Mouse (Mus musculus) stomach, embryonic 14.5 days (tissue): ENCODE measurements around the gene Gm10491. TPM values are rescaled to one million over a fixed set of nuclear protein-coding genes. Genes with fewer than 3 reads are reported as not detected.
A peak's percentile ranks its signal among the peaks of the same experiment; 100 is the strongest.

Experiments
- ATAC-seq: fragments of 200-750 bp; cut with Nextera tagmentation; 2 replicates; pipeline ENCODE4 v1.8.0; 2017; ENCODE audit warnings: low read depth, moderate TSS enrichment; ENCODE audit not compliant: insufficient number of reproducible peaks, insufficient read depth, low FRiP score
- H3K27ac ChIP-seq: fragments of 300-500 bp; sonication (generic); 2 replicates; pipeline ENCODE4 v1.5.1; 2014; ENCODE audit warnings: mild to moderate bottlenecking, low read length, moderate library complexity, mixed read lengths
- H3K27me3 ChIP-seq: fragments of 300-500 bp; sonication (generic); 2 replicates; pipeline ENCODE4 v1.6.1; 2014; ENCODE audit warnings: low read length, control low read depth, mixed read lengths; ENCODE audit not compliant: control insufficient read depth, insufficient read depth
- H3K36me3 ChIP-seq: fragments of 300-500 bp; sonication (generic); 2 replicates; pipeline ENCODE4 v1.6.1; 2014; ENCODE audit warnings: mild to moderate bottlenecking, control low read depth, low read length, moderate library complexity, mixed read lengths; ENCODE audit not compliant: control insufficient read depth, insufficient read depth
- H3K4me1 ChIP-seq: fragments of 300-500 bp; sonication (generic); 2 replicates; pipeline ENCODE4 v1.6.1; 2014; ENCODE audit warnings: low read length, control low read depth, mixed read lengths; ENCODE audit not compliant: control insufficient read depth, insufficient read depth
- H3K4me2 ChIP-seq: fragments of 300-500 bp; sonication (generic); replicated peaks from 2 replicates; pipeline ENCODE4 v1.6.1; 2014; ENCODE audit warnings: low read depth, low read length, control low read depth
- H3K4me3 ChIP-seq: fragments of 300-500 bp; sonication (generic); 2 replicates; pipeline ENCODE4 v1.5.1; 2014; ENCODE audit warnings: low read depth, low read length, control low read depth
- H3K9ac ChIP-seq: fragments of 300-500 bp; sonication (generic); replicated peaks from 2 replicates; pipeline ENCODE4 v1.6.1; 2014; ENCODE audit warnings: low read depth, mild to moderate bottlenecking, control low read depth, low read length, moderate library complexity, mixed read lengths
- H3K9me3 ChIP-seq: fragments of 300-500 bp; sonication (generic); 2 replicates; pipeline ENCODE4 v1.6.1; 2016; ENCODE audit warnings: low read depth, low read length, control low read depth; ENCODE audit not compliant: control insufficient read depth
- WGBS: fragments of 180-500 bp; shearing (Covaris S2); extraction: QIAGEN DNeasy Blood & Tissue Kit; methylation state at CpG from one replicate; pipeline ENCODE4 v1.1.7; 2014; 5-methylcytosine and 5-hydroxymethylcytosine counted together
- polyA plus RNA-seq: library from polyadenylated mRNA; unstranded; fragments of >200 nt; fragmentation: Nextera tagmentation; extraction: Ambion mirVana; gene quantifications from 2 replicates; pipeline ENCODE4 v1.2.1, GENCODE M21; 2014

Gm10491 gene
- polyA plus RNA-seq, 1 experiment from 2014 or later, result not detected

- 52% methylated on average over 2 of the region's 2 CpGs for WGBS
- Histone ChIP-seq H3K36me3 (peaks cover 8% of the 10 kb centered on the region), H3K9ac (no peak overlapping the region), H3K4me3 (no peak overlapping the region), H3K4me2 (no peak overlapping the region), H3K4me1 (no peaks in the 10 kb centered on the region), H3K27ac (no peak overlapping the region), H3K27me3 (no peaks in the 10 kb centered on the region), H3K9me3 (no peaks in the 10 kb centered on the region)
- ATAC-seq, result no peak
These were observed 39.1 kb downstream of the Gm10491 start for GRCm38 (mm10) chrX:7868506-7868905.

- Histone ChIP-seq H3K36me3 (peaks cover 6% of the 10 kb centered on the region), H3K27ac (no peak overlapping the region), H3K9ac (no peak overlapping the region), H3K4me2 (no peak overlapping the region), H3K27me3 (no peaks in the 10 kb centered on the region), H3K4me1 (no peaks in the 10 kb centered on the region), H3K9me3 (no peaks in the 10 kb centered on the region), H3K4me3 (no peak overlapping the region)
- ATAC-seq, result no peak
- WGBS, result 91% methylated on average over 1 of the region's 1 CpGs
These were observed 40.5 kb downstream of the Gm10491 start for GRCm38 (mm10) chrX:7867141-7867540.

- WGBS, result 49% methylated on average over 2 of the region's 2 CpGs
- ATAC-seq, result peak; percentile 37; the same call in 1 of the 2 replicates
- Histone ChIP-seq H3K36me3 (peaks cover 6% of the 10 kb centered on the region), H3K27ac (no peak overlapping the region), H3K4me2 (no peak overlapping the region), H3K4me1 (no peaks in the 10 kb centered on the region), H3K9me3 (no peaks in the 10 kb centered on the region), H3K27me3 (no peaks in the 10 kb centered on the region), H3K4me3 (no peak overlapping the region), H3K9ac (no peak overlapping the region)
These were observed 41.8 kb downstream of the Gm10491 start for GRCm38 (mm10) chrX:7865786-7866185.

- Histone ChIP-seq H3K27me3 (no peaks in the 10 kb centered on the region), H3K4me3 (no peak overlapping the region), H3K4me1 (no peaks in the 10 kb centered on the region), H3K27ac (no peak overlapping the region), H3K4me2 (no peak overlapping the region), H3K9ac (no peak overlapping the region), H3K9me3 (no peaks in the 10 kb centered on the region), H3K36me3 (peaks cover 6% of the 10 kb centered on the region)
- no peak for ATAC-seq
- WGBS, result 78% methylated on average over 2 of the region's 2 CpGs
These were observed 42.3 kb downstream of the Gm10491 start for GRCm38 (mm10) chrX:7865343-7865742.

GRCm38 (mm10) chrX:7864551-7864950, 43.1 kb downstream of the Gm10491 start:
- WGBS, result 76% methylated on average over 3 of the region's 3 CpGs
- Histone ChIP-seq H3K4me1 (no peaks in the 10 kb centered on the region), H3K27me3 (no peaks in the 10 kb centered on the region), H3K27ac (no peak overlapping the region), H3K4me2 (no peak overlapping the region), H3K9ac (no peak overlapping the region), H3K36me3 (peaks cover 6% of the 10 kb centered on the region), H3K9me3 (no peaks in the 10 kb centered on the region), H3K4me3 (no peak overlapping the region)
- ATAC-seq, result no peak

GRCm38 (mm10) chrX:7863181-7863580, 44.5 kb downstream of the Gm10491 start:
- Histone ChIP-seq H3K4me3 (no peak overlapping the region), H3K4me1 (no peaks in the 10 kb centered on the region), H3K4me2 (no peak overlapping the region), H3K27me3 (no peaks in the 10 kb centered on the region), H3K9me3 (no peaks in the 10 kb centered on the region), H3K36me3 (peaks cover 6% of the 10 kb centered on the region), H3K27ac (no peak overlapping the region), H3K9ac (no peak overlapping the region)
- ATAC-seq, result no peak
- WGBS, result 83% methylated on average over 1 of the region's 1 CpGs

GRCm38 (mm10) chrX:7859191-7859753, 48.4 kb downstream of the Gm10491 start:
- WGBS, result 80% methylated on average over 3 of the region's 3 CpGs
- Histone ChIP-seq H3K4me3 (no peak overlapping the region), H3K9me3 (no peaks in the 10 kb centered on the region), H3K4me2 (no peak overlapping the region), H3K9ac (no peak overlapping the region), H3K36me3 (no peaks in the 10 kb centered on the region), H3K27ac (no peak overlapping the region), H3K4me1 (no peaks in the 10 kb centered on the region), H3K27me3 (no peaks in the 10 kb centered on the region)
- no peak for ATAC-seq

Other genes with a start within 250 kb of the Gm10491 start
- 299 and 310 TPM in 2 replicates for gene Plp2, start 236.4 kb downstream of the Gm10491 start, polyA plus RNA-seq
- 0.71 and 0.80 TPM in 2 replicates for gene Magix, start 226.6 kb downstream of the Gm10491 start, polyA plus RNA-seq
- gene Gpkow, start 210.7 kb downstream of the Gm10491 start, polyA plus RNA-seq, result 39.0 and 42.0 TPM in 2 replicates
- gene Wdr45, start 193.5 kb downstream of the Gm10491 start, polyA plus RNA-seq, result 26.7 and 28.8 TPM in 2 replicates
- 0.54 TPM in 1 of 2 replicates, not detected in the other for gene Gm45208, start 185.6 kb downstream of the Gm10491 start, polyA plus RNA-seq
- 91.5 and 95.7 TPM in 2 replicates for gene Praf2, start 179.4 kb downstream of the Gm10491 start, polyA plus RNA-seq
- 18.5 and 24.6 TPM in 2 replicates for gene Ccdc120, start 156.9 kb downstream of the Gm10491 start, polyA plus RNA-seq
- 20.9 and 22.3 TPM in 2 replicates for gene Tfe3, start 145.3 kb downstream of the Gm10491 start, polyA plus RNA-seq
- 35.7 and 41.8 TPM in 2 replicates for gene Gripap1, start 118.1 kb downstream of the Gm10491 start, polyA plus RNA-seq
- 2.8 and 2.9 TPM in 2 replicates for gene Kcnd1, start 85.5 kb downstream of the Gm10491 start, polyA plus RNA-seq
- gene Otud5, start 66.5 kb downstream of the Gm10491 start, polyA plus RNA-seq, result 28.5 and 33.6 TPM in 2 replicates
- gene Pim2, start 29.6 kb downstream of the Gm10491 start, polyA plus RNA-seq, result 8.0 and 10.8 TPM in 2 replicates
- gene Slc35a2, start 23.8 kb downstream of the Gm10491 start, polyA plus RNA-seq, result 16.8 and 17.4 TPM in 2 replicates
- gene Pqbp1, start 8.6 kb downstream of the Gm10491 start, polyA plus RNA-seq, result 102 and 104 TPM in 2 replicates
- 159 and 172 TPM in 2 replicates for gene Timm17b, start 8.5 kb downstream of the Gm10491 start, polyA plus RNA-seq
- gene Gm10490, start 1.7 kb upstream of the Gm10491 start, polyA plus RNA-seq, result not detected in 2 replicates
- gene Pcsk1n, start 12.0 kb upstream of the Gm10491 start, polyA plus RNA-seq, result 9.0 and 9.5 TPM in 2 replicates
- not detected in 2 replicates for gene Eras, start 20.8 kb upstream of the Gm10491 start, polyA plus RNA-seq
- gene Hdac6, start 40.1 kb upstream of the Gm10491 start, polyA plus RNA-seq, result 26.2 and 27.8 TPM in 2 replicates
- 0.73 and 0.90 TPM in 2 replicates for gene Gata1, start 70.2 kb upstream of the Gm10491 start, polyA plus RNA-seq
- not detected in 2 replicates for gene Glod5, start 110.7 kb upstream of the Gm10491 start, polyA plus RNA-seq
- 55.8 and 57.5 TPM in 2 replicates for gene Suv39h1, start 166.9 kb upstream of the Gm10491 start, polyA plus RNA-seq
- 0.30 and 0.62 TPM in 2 replicates for gene Was, start 182.7 kb upstream of the Gm10491 start, polyA plus RNA-seq
- gene Wdr13, start 225.1 kb upstream of the Gm10491 start, polyA plus RNA-seq, result 27.9 and 28.0 TPM in 2 replicates
- gene Rbm3, start 238.0 kb upstream of the Gm10491 start, polyA plus RNA-seq, result 494 and 570 TPM in 2 replicates